Mouse (Mus musculus): ENCODE results near the gene Iqgap1.
A peak's percentile ranks its signal among the peaks of the same experiment; 100 is the strongest.

The Iqgap1 gene

GRCm38 (mm10) chr7:80843910-80844640, 18.3 kb upstream of the Iqgap1 start:
- DNase-seq (ENCODE audit: low read depth, low spot score) = no peak

GRCm38 (mm10) chr7:80843176-80843575, 17.4 kb upstream of the Iqgap1 start:
- no peak for DNase-seq (ENCODE audit: low read depth, low spot score)

- DNase-seq (ENCODE audit: low read depth, low spot score) = no peak
These were observed 16.4 kb upstream of the Iqgap1 start for GRCm38 (mm10) chr7:80842132-80842531.

GRCm38 (mm10) chr7:80840937-80841336, 15.2 kb upstream of the Iqgap1 start:
- DNase-seq (ENCODE audit: low read depth, low spot score) = no peak

- DNase-seq (ENCODE audit: low read depth, low spot score) = no peak
These were observed 14.5 kb upstream of the Iqgap1 start for GRCm38 (mm10) chr7:80840241-80840640.

GRCm38 (mm10) chr7:80839755-80840154, 14.0 kb upstream of the Iqgap1 start:
- DNase-seq (ENCODE audit: low read depth, low spot score) = no peak

- no peak for DNase-seq (ENCODE audit: low read depth, low spot score)
These were observed 12.5 kb upstream of the Iqgap1 start for GRCm38 (mm10) chr7:80838247-80838646.

- DNase-seq (ENCODE audit: low read depth, low spot score) = no peak
These were observed 12.0 kb upstream of the Iqgap1 start for GRCm38 (mm10) chr7:80837736-80838135.

GRCm38 (mm10) chr7:80835984-80836652, 10.3 kb upstream of the Iqgap1 start:
- no peak for DNase-seq (ENCODE audit: low read depth, low spot score)

GRCm38 (mm10) chr7:80833651-80834532, 8.1 kb upstream of the Iqgap1 start:
- no peak for DNase-seq (ENCODE audit: low read depth, low spot score)

- DNase-seq (ENCODE audit: low read depth, low spot score) = peak; percentile 69
These were observed 7.3 kb upstream of the Iqgap1 start for GRCm38 (mm10) chr7:80832996-80833650.

GRCm38 (mm10) chr7:80832191-80832590, 6.4 kb upstream of the Iqgap1 start:
- no peak for DNase-seq (ENCODE audit: low read depth, low spot score)

- peak; percentile 33 for DNase-seq (ENCODE audit: low read depth, low spot score)
These were observed 4.5 kb upstream of the Iqgap1 start for GRCm38 (mm10) chr7:80830193-80830803.

- no peak for DNase-seq (ENCODE audit: low read depth, low spot score)
These were observed 2.5 kb upstream of the Iqgap1 start for GRCm38 (mm10) chr7:80828146-80828860.

- no peak for DNase-seq (ENCODE audit: low read depth, low spot score)
These were observed 1.7 kb downstream of the Iqgap1 start for GRCm38 (mm10) chr7:80823875-80824682.

GRCm38 (mm10) chr7:80823267-80823666, 2.5 kb downstream of the Iqgap1 start:
- no peak for DNase-seq (ENCODE audit: low read depth, low spot score)

- DNase-seq (ENCODE audit: low read depth, low spot score) = no peak
These were observed 4.9 kb downstream of the Iqgap1 start for GRCm38 (mm10) chr7:80820838-80821237.

GRCm38 (mm10) chr7:80816641-80817040, 9.1 kb downstream of the Iqgap1 start:
- DNase-seq (ENCODE audit: low read depth, low spot score) = no peak

GRCm38 (mm10) chr7:80813397-80813796, 12.4 kb downstream of the Iqgap1 start:
- DNase-seq (ENCODE audit: low read depth, low spot score) = no peak

- DNase-seq (ENCODE audit: low read depth, low spot score) = no peak
These were observed 19.4 kb downstream of the Iqgap1 start for GRCm38 (mm10) chr7:80806331-80806730.

All from mesoderm, embryonic 11.5 days (tissue).